Mouse (Mus musculus) liver, postnatal 0 days (tissue): ENCODE results near the gene Atp6v1b1.

ENCODE experiments used
- CTCF ChIP-seq: sonication (generic); IDR thresholded peaks from 2 replicates; pipeline ENCODE4 v1.5.1; 2016; ENCODE audit warnings: antibody characterized with exemption, low read depth
- EP300 ChIP-seq: IDR thresholded peaks from 2 replicates; pipeline ENCODE4 v1.6.1; 2016; ENCODE audit warnings: antibody characterized with exemption, low read depth, mild to moderate bottlenecking

DNA sequence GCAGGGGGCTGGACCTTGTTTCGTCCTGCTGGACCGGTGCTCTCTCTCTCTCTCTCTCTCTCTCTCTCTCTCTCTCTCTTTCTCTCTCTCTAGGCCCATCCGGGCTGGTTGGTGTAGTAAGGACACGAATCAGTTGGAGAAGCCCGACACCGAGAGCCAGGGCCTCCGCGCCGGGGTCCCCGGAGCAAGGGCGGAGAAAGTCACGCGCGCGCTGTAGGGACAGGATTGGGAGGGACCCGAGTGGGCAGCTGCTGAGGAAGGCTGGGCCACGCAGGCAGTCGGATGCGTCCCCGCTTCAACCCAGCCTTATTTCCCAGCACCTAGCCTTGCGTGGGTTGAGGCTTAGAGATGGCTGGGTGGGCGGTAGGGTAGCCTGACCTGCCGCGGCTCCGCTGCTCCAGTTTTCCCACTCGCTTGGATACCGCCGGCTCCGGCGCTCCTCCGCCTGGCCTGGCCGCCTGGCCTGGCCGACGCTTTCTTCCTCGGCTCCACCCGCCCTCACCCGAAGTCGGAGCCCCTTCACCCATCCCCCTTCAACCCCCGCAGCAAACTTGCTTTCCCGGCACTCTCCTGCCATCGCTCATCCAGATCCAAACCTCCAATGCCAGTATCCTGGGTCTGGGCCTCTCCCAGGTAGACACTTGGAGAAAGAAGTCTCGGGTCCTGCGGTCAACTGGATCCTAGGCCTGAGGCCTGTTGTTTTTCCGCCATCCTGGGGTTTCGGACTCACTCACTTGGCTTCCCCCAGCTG lies 30.9 kb upstream of the Atp6v1b1 start:
- no peak for TF ChIP-seq CTCF
- no peak for TF ChIP-seq EP300
